Mouse (Mus musculus) layer of hippocampus, postnatal 10 days (tissue): ENCODE measurements around the gene Raph1. TPM values are rescaled to one million over a fixed set of nuclear protein-coding genes. Genes with fewer than 3 reads are reported as not detected.
"Not testable (repeated sequence)": the region's sequence is repeated elsewhere in the genome, so short reads cannot be mapped to it uniquely, and the experiment has no call there.

Experiments
- DNase-seq, 2 experiments: peaks; one replicate each; pipeline ENCODE4 v3.0.0; 2021; ENCODE audit warnings: low spot score in 2 of 2
- microRNA-seq, 2 experiments: library from miRNA; unstranded; fragments of <30 nt; microRNA quantifications; one replicate each; pipeline ENCODE4 v1.2.0; 2021
- total RNA-seq, 2 experiments: library from RNA; stranded (reverse); gene quantifications; 2 replicates each; pipeline ENCODE4 v1.2.3; 2021

Gene Raph1
- total RNA-seq, 2 experiments from 2014 or later, result 89.5 to 103 TPM

DNA sequence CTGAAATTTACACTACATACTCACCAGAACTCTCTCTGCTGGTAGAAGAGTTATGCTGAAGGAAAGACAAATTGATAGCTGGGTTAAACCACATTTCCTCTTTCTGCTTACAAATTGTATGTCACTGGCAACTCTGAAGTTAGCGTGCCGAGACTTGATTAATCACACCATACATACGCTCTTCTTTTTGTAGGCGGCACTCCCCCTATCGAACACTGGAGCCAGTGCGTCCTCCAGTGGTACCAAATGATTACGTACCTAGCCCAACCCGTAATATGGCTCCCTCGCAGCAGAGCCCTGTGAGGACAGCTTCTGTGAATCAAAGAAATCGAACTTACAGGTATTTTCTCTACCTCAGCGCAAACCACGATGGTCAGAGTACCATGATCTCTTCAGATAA lies 119.8 kb downstream of the Raph1 start:
- no peak for DNase-seq

GRCm38 (mm10) chr1:60441438-60441837 lies 125.5 kb downstream of the Raph1 start:
- not testable (repeated sequence) for DNase-seq

DNA sequence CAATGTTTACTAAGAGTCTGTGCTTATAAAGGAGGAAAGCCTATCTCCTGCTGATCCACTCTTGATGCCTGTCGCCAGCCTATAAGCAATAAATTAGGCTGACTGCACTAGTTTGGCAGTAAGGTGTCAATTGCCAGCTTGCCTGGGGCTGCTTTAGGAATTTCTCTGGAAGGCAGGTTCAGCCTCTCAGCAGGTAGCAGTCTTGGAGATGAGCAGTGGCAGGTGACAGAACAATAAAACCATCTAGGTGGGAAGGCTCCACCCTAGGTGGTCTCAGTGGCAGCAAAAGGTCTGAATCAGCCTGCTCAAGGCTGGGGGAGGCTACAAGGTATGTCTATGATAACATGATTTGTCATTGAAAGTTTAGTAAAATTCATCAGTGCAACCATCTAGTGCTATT lies 134.4 kb downstream of the Raph1 start:
- DNase-seq, result no peak

Small RNA genes lying within 50 kb of the gene (microRNA-seq; reads per million reads assigned to microRNA genes)
- 0 reads per million in 2 experiments for gene Gm23762

Other genes starting within 250 kb of the Raph1 start
- gene Cyp20a1, start 223.8 kb downstream of the Raph1 start, total RNA-seq, result 10 to 100 TPM; 12.0 to 13.9 TPM
- 100 to 1,000 TPM; 334 to 411 TPM for gene Abi2, start 157.5 kb downstream of the Raph1 start, total RNA-seq
- gene Cd28, start 149.7 kb upstream of the Raph1 start, total RNA-seq, result under 1 TPM; 0.07 to 0.27 TPM